Mouse (Mus musculus) gastrocnemius, postnatal 36 days (tissue): ENCODE measurements around the gene Sipa1l1. TPM values are rescaled to one million over a fixed set of nuclear protein-coding genes. Genes with fewer than 3 reads are reported as not detected.

ENCODE experiments used
- DNase-seq, 2 experiments: peaks; one replicate each; pipeline ENCODE4 v3.0.0; 2022
- intact Hi-C: fragments of 180-260 bp; cut with DNase I; formaldehyde crosslinking; loops from one replicate; pipeline ENCODE4 v1.15.1; 2025
- total RNA-seq, 2 experiments: library from RNA; stranded (reverse); gene quantifications; 2 replicates each; pipeline ENCODE4 v1.2.3; 2021

Sipa1l1 gene
- total RNA-seq, 2 experiments from 2014 or later, result 7.7 to 8.0 TPM

- intact Hi-C loops, result no loop called here
Measured at GRCm38 (mm10) chr12:82237095-82237494, 68.0 kb downstream of the Sipa1l1 start.

GRCm38 (mm10) chr12:82237946-82238345 is 68.8 kb downstream of the Sipa1l1 start:
- no peak for DNase-seq
- intact Hi-C loops, result no loop called here

More at GRCm38 (mm10) chr12:82237095-82237494, 68.0 kb downstream of the Sipa1l1 start:
- DNase-seq, result no peak

- DNase-seq, result no peak
- intact Hi-C loops, result no loop called here
Measured at GRCm38 (mm10) chr12:82240674-82241073, 71.6 kb downstream of the Sipa1l1 start.

- intact Hi-C loops, result no loop called here
- DNase-seq, result no peak
Measured at GRCm38 (mm10) chr12:82245219-82245618, 76.1 kb downstream of the Sipa1l1 start.

GRCm38 (mm10) chr12:82246422-82246821 is 77.3 kb downstream of the Sipa1l1 start:
- no peak for DNase-seq
- intact Hi-C loops, result no loop called here

- no peak for DNase-seq
- intact Hi-C loops, result no loop called here
Measured at GRCm38 (mm10) chr12:82247371-82248258, 78.5 kb downstream of the Sipa1l1 start.

- intact Hi-C loops, result no loop called here
- no peak for DNase-seq
Measured at GRCm38 (mm10) chr12:82248501-82248900, 79.4 kb downstream of the Sipa1l1 start.

- no peak for DNase-seq
- intact Hi-C loops, result no loop called here
Measured at GRCm38 (mm10) chr12:82251328-82251727, 82.2 kb downstream of the Sipa1l1 start.

- peak in 1 of 2 experiments; percentile 15 for DNase-seq
- intact Hi-C loops, result no loop called here
Measured at GRCm38 (mm10) chr12:82254076-82254475, 85.0 kb downstream of the Sipa1l1 start.

- intact Hi-C loops, result no loop called here
Measured at GRCm38 (mm10) chr12:82256012-82256411, 86.9 kb downstream of the Sipa1l1 start.

GRCm38 (mm10) chr12:82256921-82257500 is 87.9 kb downstream of the Sipa1l1 start:
- no peak for DNase-seq
- intact Hi-C loops, result no loop called here

More at GRCm38 (mm10) chr12:82256012-82256411, 86.9 kb downstream of the Sipa1l1 start:
- DNase-seq, result no peak

- no peak for DNase-seq
- intact Hi-C loops, result no loop called here
Measured at GRCm38 (mm10) chr12:82257994-82258785, 89.1 kb downstream of the Sipa1l1 start.

GRCm38 (mm10) chr12:82263443-82263842 is 94.3 kb downstream of the Sipa1l1 start:
- DNase-seq, result no peak
- intact Hi-C loops, result no loop called here

GRCm38 (mm10) chr12:82264083-82264851 is 95.1 kb downstream of the Sipa1l1 start:
- intact Hi-C loops, result no loop called here
- no peak for DNase-seq

GRCm38 (mm10) chr12:82265335-82266274 is 96.5 kb downstream of the Sipa1l1 start:
- intact Hi-C loops, result no loop called here

GRCm38 (mm10) chr12:82271447-82271846 is 102.3 kb downstream of the Sipa1l1 start:
- intact Hi-C loops, result no loop called here
- DNase-seq, result no peak

More at GRCm38 (mm10) chr12:82265335-82266274, 96.5 kb downstream of the Sipa1l1 start:
- no peak for DNase-seq

- intact Hi-C loops, result no loop called here
- no peak for DNase-seq
Measured at GRCm38 (mm10) chr12:82273503-82273902, 104.4 kb downstream of the Sipa1l1 start.

- no peak for DNase-seq
- intact Hi-C loops, result no loop called here
Measured at GRCm38 (mm10) chr12:82274576-82274975, 105.5 kb downstream of the Sipa1l1 start.

GRCm38 (mm10) chr12:82275767-82276166 is 106.6 kb downstream of the Sipa1l1 start:
- DNase-seq, result peak in 1 of 2 experiments; percentile 52
- intact Hi-C loops, result no loop called here
